Mouse (Mus musculus): ENCODE data around the gene Crim1. TPM values are rescaled to one million over a fixed set of nuclear protein-coding genes. Genes with fewer than 3 reads are reported as not detected.

Crim1 gene
- polyA plus RNA-seq, 1 experiment from 2014 or later = 4.7 TPM

GRCm38 (mm10) chr17:78361939-78362728, 162.1 kb downstream of the Crim1 start:
- Histone ChIP-seq H3K9ac (ENCODE audit: low read length) (no peak overlapping the region), H3K4me1 (replicated peaks; ENCODE audit: control insufficient read depth, insufficient read depth, low read length) (no peaks in the 10 kb centered on the region), H3K27ac (ENCODE audit: low read length) (peak overlapping the region; percentile 61), H3K4me3 (ENCODE audit: low read length) (no peak overlapping the region), H3K9me3 (ENCODE audit: control insufficient read depth, low read length) (no peaks in the 10 kb centered on the region), H3K36me3 (ENCODE audit: control insufficient read depth, insufficient read depth, low read length) (no peaks in the 10 kb centered on the region), H3K27me3 (ENCODE audit: control insufficient read depth, insufficient read depth, low read depth, low read length) (no peaks in the 10 kb centered on the region), H3K4me2 (ENCODE audit: low read depth, low read length) (peak overlapping the region; percentile 35)
- ATAC-seq (ENCODE audit: low read depth) = peak; percentile 60
- 74% methylated on average over 13 of the region's 13 CpGs for WGBS

- no peaks in the 10 kb centered on the region for H3K4me1 ChIP-seq (replicated peaks; ENCODE audit: control insufficient read depth, insufficient read depth, low read length)
- no peaks in the 10 kb centered on the region for H3K36me3 ChIP-seq (ENCODE audit: control insufficient read depth, insufficient read depth, low read length)
- no peaks in the 10 kb centered on the region for H3K27me3 ChIP-seq (ENCODE audit: control insufficient read depth, insufficient read depth, low read depth, low read length)
- H3K27ac ChIP-seq (ENCODE audit: low read length) = no peak overlapping the region
- H3K9me3 ChIP-seq (ENCODE audit: control insufficient read depth, low read length) = no peaks in the 10 kb centered on the region
- WGBS = 68% methylated on average over 23 of the region's 23 CpGs
- no peak overlapping the region for H3K4me3 ChIP-seq (ENCODE audit: low read length)
- no peak for ATAC-seq (ENCODE audit: low read depth)
- H3K4me2 ChIP-seq (ENCODE audit: low read depth, low read length) = no peak overlapping the region
- H3K9ac ChIP-seq (ENCODE audit: low read length) = no peak overlapping the region
Observed at GRCm38 (mm10) chr17:78364555-78365302, 164.7 kb downstream of the Crim1 start.

- H3K4me2 ChIP-seq (ENCODE audit: low read depth, low read length) = no peak overlapping the region
- no peak overlapping the region for H3K27ac ChIP-seq (ENCODE audit: low read length)
- no peak for ATAC-seq (ENCODE audit: low read depth)
- 63% methylated on average over 7 of the region's 7 CpGs for WGBS
- H3K9ac ChIP-seq (ENCODE audit: low read length) = no peak overlapping the region
- no peaks in the 10 kb centered on the region for H3K9me3 ChIP-seq (ENCODE audit: control insufficient read depth, low read length)
- no peaks in the 10 kb centered on the region for H3K4me1 ChIP-seq (replicated peaks; ENCODE audit: control insufficient read depth, insufficient read depth, low read length)
- H3K27me3 ChIP-seq (ENCODE audit: control insufficient read depth, insufficient read depth, low read depth, low read length) = no peaks in the 10 kb centered on the region
- no peaks in the 10 kb centered on the region for H3K36me3 ChIP-seq (ENCODE audit: control insufficient read depth, insufficient read depth, low read length)
- H3K4me3 ChIP-seq (ENCODE audit: low read length) = no peak overlapping the region
Observed at GRCm38 (mm10) chr17:78366070-78366469, 166.0 kb downstream of the Crim1 start.

GRCm38 (mm10) chr17:78368481-78368880, 168.4 kb downstream of the Crim1 start:
- peaks cover 2% of the 10 kb centered on the region; the same call in 1 of the 2 replicates for H3K36me3 ChIP-seq (ENCODE audit: control insufficient read depth, insufficient read depth, low read length)
- H3K9ac ChIP-seq (ENCODE audit: low read length) = no peak overlapping the region
- no peak overlapping the region for H3K4me2 ChIP-seq (ENCODE audit: low read depth, low read length)
- no peak for ATAC-seq (ENCODE audit: low read depth)
- H3K27ac ChIP-seq (ENCODE audit: low read length) = no peak overlapping the region
- no peaks in the 10 kb centered on the region for H3K27me3 ChIP-seq (ENCODE audit: control insufficient read depth, insufficient read depth, low read depth, low read length)
- no peak overlapping the region for H3K4me3 ChIP-seq (ENCODE audit: low read length)
- H3K9me3 ChIP-seq (ENCODE audit: control insufficient read depth, low read length) = no peaks in the 10 kb centered on the region
- no peaks in the 10 kb centered on the region for H3K4me1 ChIP-seq (replicated peaks; ENCODE audit: control insufficient read depth, insufficient read depth, low read length)
- WGBS = 75% methylated on average over 8 of the region's 8 CpGs

- Histone ChIP-seq H3K36me3 (ENCODE audit: control insufficient read depth, insufficient read depth, low read length) (peaks cover 2% of the 10 kb centered on the region; the same call in 1 of the 2 replicates), H3K27ac (ENCODE audit: low read length) (no peak overlapping the region), H3K4me3 (ENCODE audit: low read length) (no peak overlapping the region), H3K27me3 (ENCODE audit: control insufficient read depth, insufficient read depth, low read depth, low read length) (no peaks in the 10 kb centered on the region), H3K9ac (ENCODE audit: low read length) (no peak overlapping the region), H3K4me2 (ENCODE audit: low read depth, low read length) (no peak overlapping the region), H3K9me3 (ENCODE audit: control insufficient read depth, low read length) (no peaks in the 10 kb centered on the region), H3K4me1 (replicated peaks; ENCODE audit: control insufficient read depth, insufficient read depth, low read length) (no peaks in the 10 kb centered on the region)
- no peak for ATAC-seq (ENCODE audit: low read depth)
- WGBS = 76% methylated on average over 1 of the region's 1 CpGs
Observed at GRCm38 (mm10) chr17:78370445-78370844, 170.4 kb downstream of the Crim1 start.

GRCm38 (mm10) chr17:78373174-78373573, 173.1 kb downstream of the Crim1 start:
- no peak for ATAC-seq (ENCODE audit: low read depth)
- no peak overlapping the region for H3K4me3 ChIP-seq (ENCODE audit: low read length)
- peaks cover 3% of the 10 kb centered on the region; the same call in 1 of the 2 replicates for H3K4me1 ChIP-seq (replicated peaks; ENCODE audit: control insufficient read depth, insufficient read depth, low read length)
- H3K27me3 ChIP-seq (ENCODE audit: control insufficient read depth, insufficient read depth, low read depth, low read length) = no peaks in the 10 kb centered on the region
- H3K9ac ChIP-seq (ENCODE audit: low read length) = no peak overlapping the region
- 83% methylated on average over 6 of the region's 6 CpGs for WGBS
- peaks cover 5% of the 10 kb centered on the region; the same call in 1 of the 2 replicates for H3K36me3 ChIP-seq (ENCODE audit: control insufficient read depth, insufficient read depth, low read length)
- H3K4me2 ChIP-seq (ENCODE audit: low read depth, low read length) = no peak overlapping the region
- H3K9me3 ChIP-seq (ENCODE audit: control insufficient read depth, low read length) = no peaks in the 10 kb centered on the region
- H3K27ac ChIP-seq (ENCODE audit: low read length) = no peak overlapping the region

- no peak overlapping the region for H3K4me2 ChIP-seq (ENCODE audit: low read depth, low read length)
- no peak overlapping the region for H3K27ac ChIP-seq (ENCODE audit: low read length)
- no peak overlapping the region for H3K4me3 ChIP-seq (ENCODE audit: low read length)
- no peaks in the 10 kb centered on the region for H3K9me3 ChIP-seq (ENCODE audit: control insufficient read depth, low read length)
- no peaks in the 10 kb centered on the region for H3K27me3 ChIP-seq (ENCODE audit: control insufficient read depth, insufficient read depth, low read depth, low read length)
- H3K9ac ChIP-seq (ENCODE audit: low read length) = no peak overlapping the region
- 92% methylated on average over 8 of the region's 8 CpGs for WGBS
- peaks cover 3% of the 10 kb centered on the region; the same call in 1 of the 2 replicates for H3K4me1 ChIP-seq (replicated peaks; ENCODE audit: control insufficient read depth, insufficient read depth, low read length)
- peaks cover 5% of the 10 kb centered on the region; the same call in 1 of the 2 replicates for H3K36me3 ChIP-seq (ENCODE audit: control insufficient read depth, insufficient read depth, low read length)
- ATAC-seq (ENCODE audit: low read depth) = no peak
Observed at GRCm38 (mm10) chr17:78373849-78374248, 173.8 kb downstream of the Crim1 start.

- Histone ChIP-seq H3K36me3 (ENCODE audit: control insufficient read depth, insufficient read depth, low read length) (peaks cover 5% of the 10 kb centered on the region; the same call in 1 of the 2 replicates), H3K4me3 (ENCODE audit: low read length) (no peak overlapping the region), H3K4me1 (replicated peaks; ENCODE audit: control insufficient read depth, insufficient read depth, low read length) (peaks cover 3% of the 10 kb centered on the region; the same call in 1 of the 2 replicates), H3K4me2 (ENCODE audit: low read depth, low read length) (no peak overlapping the region), H3K9ac (ENCODE audit: low read length) (no peak overlapping the region), H3K27ac (ENCODE audit: low read length) (no peak overlapping the region), H3K9me3 (ENCODE audit: control insufficient read depth, low read length) (no peaks in the 10 kb centered on the region), H3K27me3 (ENCODE audit: control insufficient read depth, insufficient read depth, low read depth, low read length) (no peaks in the 10 kb centered on the region)
- ATAC-seq (ENCODE audit: low read depth) = no peak
- 56% methylated on average over 10 of the region's 10 CpGs for WGBS
Observed at GRCm38 (mm10) chr17:78374756-78375155, 174.7 kb downstream of the Crim1 start.

GRCm38 (mm10) chr17:78376587-78376986, 176.5 kb downstream of the Crim1 start:
- Histone ChIP-seq H3K36me3 (ENCODE audit: control insufficient read depth, insufficient read depth, low read length) (peaks cover 7% of the 10 kb centered on the region; the same call in 1 of the 2 replicates), H3K9me3 (ENCODE audit: control insufficient read depth, low read length) (no peaks in the 10 kb centered on the region), H3K9ac (ENCODE audit: low read length) (no peak overlapping the region), H3K27ac (ENCODE audit: low read length) (no peak overlapping the region), H3K4me1 (replicated peaks; ENCODE audit: control insufficient read depth, insufficient read depth, low read length) (peaks cover 3% of the 10 kb centered on the region; the same call in 1 of the 2 replicates), H3K27me3 (ENCODE audit: control insufficient read depth, insufficient read depth, low read depth, low read length) (no peaks in the 10 kb centered on the region), H3K4me3 (ENCODE audit: low read length) (no peak overlapping the region), H3K4me2 (ENCODE audit: low read depth, low read length) (no peak overlapping the region)
- WGBS = 33% methylated on average over 8 of the region's 8 CpGs
- peak; percentile 74 for ATAC-seq (ENCODE audit: low read depth)
